Mouse (Mus musculus): ENCODE results near the gene Srd5a1. TPM values are rescaled to one million over a fixed set of nuclear protein-coding genes. Genes with fewer than 3 reads are reported as not detected.

Gene Srd5a1
- polyA plus RNA-seq, 1 experiment from 2014 or later, result 28.3 TPM

- Histone ChIP-seq H3K4me2 (replicated peaks) (peak within 1 kb of the TSS; percentile 94), H3K4me3 (peak within 1 kb of the TSS; percentile 97), H3K4me1 (peaks cover 46% of the 10 kb centered on the region), H3K27ac (peak within 1 kb of the TSS; percentile 92), H3K36me3 (peaks cover 12% of the 10 kb centered on the region), H3K27me3 (no peaks in the 10 kb centered on the region), H3K9ac (peak within 1 kb of the TSS; percentile 90), H3K9me3 (no peaks in the 10 kb centered on the region)
- peak; percentile 79 for ATAC-seq (ENCODE audit: insufficient number of reproducible peaks, insufficient read depth, low FRiP score, low TSS enrichment)
- under 1% methylated on average over 27 of the region's 57 CpGs for WGBS
These were observed 76.9 kb downstream of the Srd5a1 start, which contains the start of gene Tent4a for GRCm38 (mm10) chr13:69534334-69534653. TSS of gene Tent4a (minus strand) at chr13:69534617.

- Histone ChIP-seq H3K27ac (peak within 1 kb of the TSS; percentile 92), H3K4me3 (peak within 1 kb of the TSS; percentile 97), H3K9ac (peak within 1 kb of the TSS; percentile 90), H3K9me3 (no peaks in the 10 kb centered on the region), H3K4me2 (replicated peaks) (peak within 1 kb of the TSS; percentile 94), H3K4me1 (peaks cover 42% of the 10 kb centered on the region), H3K27me3 (no peaks in the 10 kb centered on the region), H3K36me3 (peaks cover 12% of the 10 kb centered on the region)
- WGBS, result under 1% methylated on average over 107 of the region's 155 CpGs
- no peak for ATAC-seq (ENCODE audit: insufficient number of reproducible peaks, insufficient read depth, low FRiP score, low TSS enrichment)
These were observed 77.6 kb downstream of the Srd5a1 start, which contains the start of gene Nsun2 for GRCm38 (mm10) chr13:69533405-69534333. TSS of gene Nsun2 (plus strand) at chr13:69533746.

- Histone ChIP-seq H3K27me3 (no peaks in the 10 kb centered on the region), H3K4me1 (peaks cover 36% of the 10 kb centered on the region), H3K4me2 (replicated peaks) (peak overlapping the region; percentile 94), H3K27ac (0 out of 2 replicates have a peak overlapping the region, but pooled peaks have one; percentile 92), H3K9me3 (no peaks in the 10 kb centered on the region), H3K4me3 (peak overlapping the region; percentile 97), H3K9ac (peak overlapping the region; percentile 90), H3K36me3 (peaks cover 12% of the 10 kb centered on the region)
- WGBS, result 2% methylated on average over 9 of the region's 9 CpGs
- no peak for ATAC-seq (ENCODE audit: insufficient number of reproducible peaks, insufficient read depth, low FRiP score, low TSS enrichment)
These were observed 78.3 kb downstream of the Srd5a1 start for GRCm38 (mm10) chr13:69532893-69533404.

- H3K4me3 ChIP-seq, result peak overlapping the region; percentile 97
- no peak for ATAC-seq (ENCODE audit: insufficient number of reproducible peaks, insufficient read depth, low FRiP score, low TSS enrichment)
- peaks cover 12% of the 10 kb centered on the region for H3K36me3 ChIP-seq
- peak overlapping the region; percentile 90 for H3K9ac ChIP-seq
- 23% methylated on average over 14 of the region's 14 CpGs for WGBS
- no peaks in the 10 kb centered on the region for H3K9me3 ChIP-seq
- no peak overlapping the region for H3K27ac ChIP-seq
- H3K27me3 ChIP-seq, result no peaks in the 10 kb centered on the region
- peaks cover 36% of the 10 kb centered on the region for H3K4me1 ChIP-seq
- H3K4me2 ChIP-seq (replicated peaks), result peak overlapping the region; percentile 94
These were observed 78.9 kb downstream of the Srd5a1 start for GRCm38 (mm10) chr13:69532101-69532892.

- H3K4me3 ChIP-seq, result peak overlapping the region; percentile 97
- H3K4me1 ChIP-seq, result peaks cover 37% of the 10 kb centered on the region
- H3K4me2 ChIP-seq (replicated peaks), result peak overlapping the region; percentile 94
- no peaks in the 10 kb centered on the region for H3K27me3 ChIP-seq
- peak overlapping the region; percentile 6; the same call in 1 of the 2 replicates for H3K9ac ChIP-seq
- ATAC-seq (ENCODE audit: insufficient number of reproducible peaks, insufficient read depth, low FRiP score, low TSS enrichment), result no peak
- no peak overlapping the region for H3K27ac ChIP-seq
- 47% methylated on average over 6 of the region's 6 CpGs for WGBS
- no peaks in the 10 kb centered on the region for H3K9me3 ChIP-seq
- peaks cover 12% of the 10 kb centered on the region for H3K36me3 ChIP-seq
These were observed 79.8 kb downstream of the Srd5a1 start for GRCm38 (mm10) chr13:69531431-69531830.

- Histone ChIP-seq H3K4me1 (peaks cover 38% of the 10 kb centered on the region), H3K27ac (no peak overlapping the region), H3K9me3 (no peaks in the 10 kb centered on the region), H3K36me3 (peaks cover 12% of the 10 kb centered on the region), H3K9ac (peak overlapping the region; percentile 6; the same call in 1 of the 2 replicates), H3K4me2 (replicated peaks) (peak overlapping the region; percentile 94), H3K4me3 (peak overlapping the region; percentile 97), H3K27me3 (no peaks in the 10 kb centered on the region)
- no peak for ATAC-seq (ENCODE audit: insufficient number of reproducible peaks, insufficient read depth, low FRiP score, low TSS enrichment)
- WGBS, result 85% methylated on average over 6 of the region's 6 CpGs
These were observed 80.3 kb downstream of the Srd5a1 start for GRCm38 (mm10) chr13:69530951-69531350.

GRCm38 (mm10) chr13:69530156-69530555 is 81.1 kb downstream of the Srd5a1 start:
- ATAC-seq (ENCODE audit: insufficient number of reproducible peaks, insufficient read depth, low FRiP score, low TSS enrichment), result no peak
- Histone ChIP-seq H3K36me3 (peaks cover 12% of the 10 kb centered on the region), H3K9ac (no peak overlapping the region), H3K27me3 (no peaks in the 10 kb centered on the region), H3K4me3 (no peak overlapping the region), H3K4me1 (peaks cover 37% of the 10 kb centered on the region), H3K4me2 (replicated peaks) (0 out of 2 replicates have a peak overlapping the region, but pooled peaks have one; percentile 94), H3K9me3 (no peaks in the 10 kb centered on the region), H3K27ac (no peak overlapping the region)
- 66% methylated on average over 3 of the region's 3 CpGs for WGBS

GRCm38 (mm10) chr13:69528531-69528930 is 82.7 kb downstream of the Srd5a1 start:
- Histone ChIP-seq H3K4me3 (no peak overlapping the region), H3K4me2 (replicated peaks) (no peak overlapping the region), H3K27ac (no peak overlapping the region), H3K9ac (no peak overlapping the region), H3K36me3 (peaks cover 12% of the 10 kb centered on the region), H3K4me1 (peaks cover 50% of the 10 kb centered on the region), H3K27me3 (no peaks in the 10 kb centered on the region), H3K9me3 (no peaks in the 10 kb centered on the region)
- 85% methylated on average over 7 of the region's 7 CpGs for WGBS
- no peak for ATAC-seq (ENCODE audit: insufficient number of reproducible peaks, insufficient read depth, low FRiP score, low TSS enrichment)

- Histone ChIP-seq H3K27me3 (no peaks in the 10 kb centered on the region), H3K4me3 (no peak overlapping the region), H3K9ac (no peak overlapping the region), H3K36me3 (peaks cover 12% of the 10 kb centered on the region), H3K27ac (no peak overlapping the region), H3K4me2 (replicated peaks) (no peak overlapping the region), H3K4me1 (peaks cover 41% of the 10 kb centered on the region), H3K9me3 (no peaks in the 10 kb centered on the region)
- no peak for ATAC-seq (ENCODE audit: insufficient number of reproducible peaks, insufficient read depth, low FRiP score, low TSS enrichment)
- WGBS, result 76% methylated on average over 4 of the region's 4 CpGs
These were observed 85.4 kb downstream of the Srd5a1 start for GRCm38 (mm10) chr13:69525867-69526266.

- H3K36me3 ChIP-seq, result no peaks in the 10 kb centered on the region
- no peak overlapping the region for H3K27ac ChIP-seq
- H3K4me2 ChIP-seq (replicated peaks), result no peak overlapping the region
- WGBS, result 63% methylated on average over 2 of the region's 2 CpGs
- peaks cover 36% of the 10 kb centered on the region for H3K4me1 ChIP-seq
- no peak for ATAC-seq (ENCODE audit: insufficient number of reproducible peaks, insufficient read depth, low FRiP score, low TSS enrichment)
- H3K9me3 ChIP-seq, result no peaks in the 10 kb centered on the region
- no peak overlapping the region for H3K9ac ChIP-seq
- no peaks in the 10 kb centered on the region for H3K27me3 ChIP-seq
- H3K4me3 ChIP-seq, result no peak overlapping the region
These were observed 87.1 kb downstream of the Srd5a1 start for GRCm38 (mm10) chr13:69524158-69524530.
